Mouse (Mus musculus) ovary, postnatal 10 days (tissue): ENCODE results near the gene 9130230L23Rik.

Source experiments
- DNase-seq: peaks from one replicate; pipeline ENCODE4 v3.0.0; 2022; ENCODE audit warnings: low spot score

Gene 9130230L23Rik

GRCm38 (mm10) chr5:65954130-65955080, 49.7 kb downstream of the 9130230L23Rik start:
- DNase-seq: no peak

- DNase-seq: no peak
Measured at GRCm38 (mm10) chr5:65951513-65951909, 52.6 kb downstream of the 9130230L23Rik start.

- no peak for DNase-seq
Measured at GRCm38 (mm10) chr5:65950679-65951512, 53.2 kb downstream of the 9130230L23Rik start.

GRCm38 (mm10) chr5:65950236-65950635, 53.8 kb downstream of the 9130230L23Rik start:
- no peak for DNase-seq

- DNase-seq: no peak
Measured at GRCm38 (mm10) chr5:65949822-65950221, 54.3 kb downstream of the 9130230L23Rik start.

- DNase-seq: no peak
Measured at GRCm38 (mm10) chr5:65941145-65941544, 62.9 kb downstream of the 9130230L23Rik start.

- DNase-seq: peak; percentile 65
Measured at GRCm38 (mm10) chr5:65937998-65938715, 65.9 kb downstream of the 9130230L23Rik start.

GRCm38 (mm10) chr5:65937011-65937726, 66.9 kb downstream of the 9130230L23Rik start:
- DNase-seq: no peak

GRCm38 (mm10) chr5:65934783-65935182, 69.3 kb downstream of the 9130230L23Rik start, which contains the start of gene Chrna9:
TSS of gene Chrna9 (plus strand) at chr5:65934921.
- no peak for DNase-seq

- no peak for DNase-seq
Measured at GRCm38 (mm10) chr5:65933764-65934163, 70.3 kb downstream of the 9130230L23Rik start.

GRCm38 (mm10) chr5:65933258-65933657, 70.8 kb downstream of the 9130230L23Rik start:
- no peak for DNase-seq

- DNase-seq: no peak
Measured at GRCm38 (mm10) chr5:65930171-65930570, 73.9 kb downstream of the 9130230L23Rik start.
